Mouse (Mus musculus): Measurements from ENCODE around the gene Fam205c. TPM values are rescaled to one million over a fixed set of nuclear protein-coding genes. Genes with fewer than 3 reads are reported as not detected.
"Not testable (repeated sequence)": the region's sequence is repeated elsewhere in the genome, so short reads cannot be mapped to it uniquely, and the experiment has no call there.

Fam205c gene
- polyA plus RNA-seq, 1 experiment = not detected

- Histone ChIP-seq H3K4me3 (ENCODE audit: control insufficient read depth, insufficient read depth, low read length) (no peak overlapping the region), H3K27ac (ENCODE audit: control insufficient read depth, insufficient read depth, low read length) (no peak overlapping the region), H3K36me3 (ENCODE audit: control insufficient read depth, insufficient read depth, low read length) (no peaks in the 10 kb centered on the region), H3K27me3 (ENCODE audit: control insufficient read depth, insufficient read depth, low read length) (no peaks in the 10 kb centered on the region), H3K4me1 (replicated peaks; ENCODE audit: control insufficient read depth, insufficient read depth, low read length) (no peaks in the 10 kb centered on the region)
- TF ChIP-seq POLR2A (IDR thresholded peaks at IDR 0.05; ENCODE audit: control insufficient read depth, extremely low read depth, insufficient read depth, low read length, poor library complexity) = no peak
- TF ChIP-seq CTCF (IDR thresholded peaks at IDR 0.05; ENCODE audit: borderline replicate concordance, control insufficient read depth, extremely low read depth, insufficient read depth, low read length, poor library complexity) = no peak
- no peak for DNase-seq
- WGBS = 77% methylated on average over 16 of the region's 16 CpGs
These were observed 1.1 kb downstream of the Fam205c start for GRCm38 (mm10) chr4:42872746-42873435.

- H3K27me3 ChIP-seq (ENCODE audit: control insufficient read depth, insufficient read depth, low read length) = no peaks in the 10 kb centered on the region
- DNase-seq = no peak
- WGBS = 95% methylated on average over 7 of the region's 7 CpGs
- H3K4me3 ChIP-seq (ENCODE audit: control insufficient read depth, insufficient read depth, low read length) = no peak overlapping the region
- no peaks in the 10 kb centered on the region for H3K4me1 ChIP-seq (replicated peaks; ENCODE audit: control insufficient read depth, insufficient read depth, low read length)
- H3K27ac ChIP-seq (ENCODE audit: control insufficient read depth, insufficient read depth, low read length) = no peak overlapping the region
- no peaks in the 10 kb centered on the region for H3K36me3 ChIP-seq (ENCODE audit: control insufficient read depth, insufficient read depth, low read length)
- TF ChIP-seq CTCF (IDR thresholded peaks at IDR 0.05; ENCODE audit: borderline replicate concordance, control insufficient read depth, extremely low read depth, insufficient read depth, low read length, poor library complexity) (no peak), POLR2A (IDR thresholded peaks at IDR 0.05; ENCODE audit: control insufficient read depth, extremely low read depth, insufficient read depth, low read length, poor library complexity) (no peak)
These were observed 1.9 kb downstream of the Fam205c start for GRCm38 (mm10) chr4:42872151-42872550.

- Histone ChIP-seq H3K4me3 (ENCODE audit: control insufficient read depth, insufficient read depth, low read length) (no peak overlapping the region), H3K27ac (ENCODE audit: control insufficient read depth, insufficient read depth, low read length) (no peak overlapping the region), H3K27me3 (ENCODE audit: control insufficient read depth, insufficient read depth, low read length) (no peaks in the 10 kb centered on the region), H3K4me1 (replicated peaks; ENCODE audit: control insufficient read depth, insufficient read depth, low read length) (peaks cover 7% of the 10 kb centered on the region), H3K36me3 (ENCODE audit: control insufficient read depth, insufficient read depth, low read length) (no peaks in the 10 kb centered on the region)
- no peak for DNase-seq
- TF ChIP-seq CTCF (IDR thresholded peaks at IDR 0.05; ENCODE audit: borderline replicate concordance, control insufficient read depth, extremely low read depth, insufficient read depth, low read length, poor library complexity) (no peak), POLR2A (IDR thresholded peaks at IDR 0.05; ENCODE audit: control insufficient read depth, extremely low read depth, insufficient read depth, low read length, poor library complexity) (no peak)
- 82% methylated on average over 5 of the region's 5 CpGs for WGBS
These were observed 3.3 kb downstream of the Fam205c start for GRCm38 (mm10) chr4:42870748-42871147.

GRCm38 (mm10) chr4:42868193-42868592 lies 5.8 kb downstream of the Fam205c start:
- 93% methylated on average over 5 of the region's 5 CpGs for WGBS
- H3K27me3 ChIP-seq (ENCODE audit: control insufficient read depth, insufficient read depth, low read length) = no peaks in the 10 kb centered on the region
- no peak overlapping the region for H3K4me3 ChIP-seq (ENCODE audit: control insufficient read depth, insufficient read depth, low read length)
- no peak overlapping the region for H3K27ac ChIP-seq (ENCODE audit: control insufficient read depth, insufficient read depth, low read length)
- no peak for TF ChIP-seq CTCF (IDR thresholded peaks at IDR 0.05; ENCODE audit: borderline replicate concordance, control insufficient read depth, extremely low read depth, insufficient read depth, low read length, poor library complexity)
- no peak for TF ChIP-seq POLR2A (IDR thresholded peaks at IDR 0.05; ENCODE audit: control insufficient read depth, extremely low read depth, insufficient read depth, low read length, poor library complexity)
- no peaks in the 10 kb centered on the region for H3K36me3 ChIP-seq (ENCODE audit: control insufficient read depth, insufficient read depth, low read length)
- no peak for DNase-seq
- H3K4me1 ChIP-seq (replicated peaks; ENCODE audit: control insufficient read depth, insufficient read depth, low read length) = peaks cover 7% of the 10 kb centered on the region

- Histone ChIP-seq H3K4me1 (replicated peaks; ENCODE audit: control insufficient read depth, insufficient read depth, low read length) (peaks cover 7% of the 10 kb centered on the region), H3K27me3 (ENCODE audit: control insufficient read depth, insufficient read depth, low read length) (no peaks in the 10 kb centered on the region), H3K36me3 (ENCODE audit: control insufficient read depth, insufficient read depth, low read length) (no peaks in the 10 kb centered on the region), H3K4me3 (ENCODE audit: control insufficient read depth, insufficient read depth, low read length) (no peak overlapping the region), H3K27ac (ENCODE audit: control insufficient read depth, insufficient read depth, low read length) (no peak overlapping the region)
- no peak for DNase-seq
- WGBS = 80% methylated on average over 3 of the region's 3 CpGs
- TF ChIP-seq POLR2A (IDR thresholded peaks at IDR 0.05; ENCODE audit: control insufficient read depth, extremely low read depth, insufficient read depth, low read length, poor library complexity) = no peak
- TF ChIP-seq CTCF (IDR thresholded peaks at IDR 0.05; ENCODE audit: borderline replicate concordance, control insufficient read depth, extremely low read depth, insufficient read depth, low read length, poor library complexity) = no peak
These were observed 6.6 kb downstream of the Fam205c start for GRCm38 (mm10) chr4:42867390-42867789.

GRCm38 (mm10) chr4:42863487-42863886 lies 10.5 kb downstream of the Fam205c start:
- not testable (repeated sequence) for DNase-seq; H3K4me1 ChIP-seq (replicated peaks; ENCODE audit: control insufficient read depth, insufficient read depth, low read length); H3K27ac ChIP-seq (ENCODE audit: control insufficient read depth, insufficient read depth, low read length); H3K36me3 ChIP-seq (ENCODE audit: control insufficient read depth, insufficient read depth, low read length); H3K4me3 ChIP-seq (ENCODE audit: control insufficient read depth, insufficient read depth, low read length); H3K27me3 ChIP-seq (ENCODE audit: control insufficient read depth, insufficient read depth, low read length)
- WGBS = 95% methylated on average over 5 of the region's 5 CpGs

- H3K4me3 ChIP-seq (ENCODE audit: control insufficient read depth, insufficient read depth, low read length); H3K4me1 ChIP-seq (replicated peaks; ENCODE audit: control insufficient read depth, insufficient read depth, low read length); H3K27ac ChIP-seq (ENCODE audit: control insufficient read depth, insufficient read depth, low read length); DNase-seq; H3K27me3 ChIP-seq (ENCODE audit: control insufficient read depth, insufficient read depth, low read length); H3K36me3 ChIP-seq (ENCODE audit: control insufficient read depth, insufficient read depth, low read length): not testable (repeated sequence)
- 87% methylated on average over 9 of the region's 9 CpGs for WGBS
These were observed 13.6 kb downstream of the Fam205c start for GRCm38 (mm10) chr4:42860483-42860882.

- 83% methylated on average over 1 of the region's 1 CpGs for WGBS
- not testable (repeated sequence) for H3K4me3 ChIP-seq (ENCODE audit: control insufficient read depth, insufficient read depth, low read length); H3K27me3 ChIP-seq (ENCODE audit: control insufficient read depth, insufficient read depth, low read length); H3K27ac ChIP-seq (ENCODE audit: control insufficient read depth, insufficient read depth, low read length); H3K4me1 ChIP-seq (replicated peaks; ENCODE audit: control insufficient read depth, insufficient read depth, low read length); H3K36me3 ChIP-seq (ENCODE audit: control insufficient read depth, insufficient read depth, low read length); DNase-seq
These were observed 17.4 kb downstream of the Fam205c start, which contains the start of gene Gm12394 for GRCm38 (mm10) chr4:42856671-42857070. TSS of gene Gm12394 (minus strand) at chr4:42856771.

- not testable (repeated sequence) for H3K4me3 ChIP-seq (ENCODE audit: control insufficient read depth, insufficient read depth, low read length); DNase-seq; H3K27ac ChIP-seq (ENCODE audit: control insufficient read depth, insufficient read depth, low read length); H3K36me3 ChIP-seq (ENCODE audit: control insufficient read depth, insufficient read depth, low read length); H3K27me3 ChIP-seq (ENCODE audit: control insufficient read depth, insufficient read depth, low read length); H3K4me1 ChIP-seq (replicated peaks; ENCODE audit: control insufficient read depth, insufficient read depth, low read length)
- WGBS = 89% methylated on average over 1 of the region's 1 CpGs
These were observed 20.2 kb downstream of the Fam205c start, which contains the start of gene Fam205a1 for GRCm38 (mm10) chr4:42853788-42854187. TSS of gene Fam205a1 (minus strand) at chr4:42853888.

All from thymus, adult 2 months (tissue).